Mouse (Mus musculus) hindbrain, postnatal 0 days (tissue): ENCODE measurements around the gene Rptor. TPM values are rescaled to one million over a fixed set of nuclear protein-coding genes. Genes with fewer than 3 reads are reported as not detected.

Experiments used
- ATAC-seq: fragments of 200-750 bp; cut with Nextera tagmentation; 2 replicates; pipeline ENCODE4 v1.8.0; 2017; ENCODE audit warnings: mild to moderate bottlenecking, moderate TSS enrichment, moderate library complexity
- DNase-seq: peaks from one replicate; pipeline ENCODE4 v3.0.0-alpha.2; 2015; ENCODE audit warnings: low spot score
- H3K27ac ChIP-seq: fragments of 300-500 bp; sonication (generic); 2 replicates; pipeline ENCODE4 v1.5.1; 2014; ENCODE audit warnings: mild to moderate bottlenecking
- H3K27me3 ChIP-seq: fragments of 300-500 bp; sonication (generic); 2 replicates; pipeline ENCODE4 v1.6.1; 2014; ENCODE audit warnings: low read length, mixed read lengths; ENCODE audit not compliant: insufficient read depth
- H3K36me3 ChIP-seq: fragments of 300-500 bp; sonication (generic); 2 replicates; pipeline ENCODE4 v1.6.1; 2014; ENCODE audit warnings: low read length, mixed read lengths; ENCODE audit not compliant: insufficient read depth
- H3K4me1 ChIP-seq: fragments of 300-500 bp; sonication (generic); 2 replicates; pipeline ENCODE4 v1.6.1; 2014; ENCODE audit warnings: antibody characterized with exemption, low read length, mixed read lengths; ENCODE audit not compliant: insufficient read depth
- H3K4me2 ChIP-seq: fragments of 300-500 bp; sonication (generic); 2 replicates; pipeline ENCODE4 v1.6.1; 2014; ENCODE audit warnings: low read depth, mild to moderate bottlenecking, low read length, moderate library complexity, mixed read lengths
- H3K4me3 ChIP-seq: fragments of 300-500 bp; sonication (generic); 2 replicates; pipeline ENCODE4 v1.5.1; 2014; ENCODE audit warnings: low read length
- H3K9ac ChIP-seq: fragments of 300-500 bp; sonication (generic); replicated peaks from 2 replicates; pipeline ENCODE4 v1.6.1; 2014; ENCODE audit warnings: mild to moderate bottlenecking, low read length, moderate library complexity, mixed read lengths
- H3K9me3 ChIP-seq: fragments of 300-500 bp; sonication (generic); 2 replicates; pipeline ENCODE4 v1.6.1; 2016; ENCODE audit warnings: low read length, mixed read lengths
- CTCF ChIP-seq: IDR thresholded peaks from 2 replicates; pipeline ENCODE4 v1.5.1; 2016; ENCODE audit warnings: antibody characterized with exemption, control low read depth, low read depth
- WGBS: fragments of 180-500 bp; shearing (Covaris S2); extraction: QIAGEN DNeasy Blood & Tissue Kit; methylation state at CpG from one replicate; pipeline ENCODE4 v1.1.7; 2014; 5-methylcytosine and 5-hydroxymethylcytosine counted together
- polyA plus RNA-seq: library from polyadenylated mRNA; unstranded; fragments of >200 nt; fragmentation: Nextera tagmentation; extraction: Ambion mirVana; gene quantifications from 2 replicates; pipeline ENCODE4 v1.2.1, GENCODE M21; 2015
- total RNA-seq: library from RNA; depleted of rRNA; stranded (reverse); fragments of >200 nt; gene quantifications from 2 replicates; pipeline ENCODE4 v1.2.3, GENCODE M21; 2014

Rptor gene
- total and polyA plus RNA-seq, 2 experiments from 2014 or later: 8.7 to 69.0 TPM

DNA sequence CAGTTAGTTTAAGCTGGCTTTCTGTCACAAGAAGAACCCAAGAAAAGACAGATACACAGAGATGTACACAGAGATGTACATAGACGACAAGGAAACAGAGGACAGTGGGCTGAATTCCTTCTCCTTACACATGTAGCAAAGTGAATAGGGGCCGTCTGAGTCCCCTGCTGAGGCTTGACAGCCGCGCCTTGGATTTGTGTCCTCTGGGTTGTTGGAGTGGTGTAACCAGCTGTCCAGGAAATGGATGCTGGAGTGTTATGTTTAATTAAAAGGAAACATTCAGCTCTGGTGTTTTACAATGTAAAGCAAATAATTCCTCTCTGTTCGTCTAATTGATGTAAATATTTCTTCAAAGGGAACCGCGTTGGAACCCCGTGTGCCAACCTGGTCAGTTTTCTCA lies 339.1 kb downstream of the Rptor start:
- H3K27ac ChIP-seq: peak overlapping the region; percentile 87
- peak overlapping the region; percentile 80 for H3K4me3 ChIP-seq
- 2% methylated on average over 8 of the region's 8 CpGs for WGBS
- peak overlapping the region; percentile 73 for H3K4me2 ChIP-seq
- no peaks in the 10 kb centered on the region for H3K27me3 ChIP-seq
- TF ChIP-seq CTCF: no peak
- H3K4me1 ChIP-seq: peaks cover 38% of the 10 kb centered on the region
- peak overlapping the region; percentile 68 for H3K9ac ChIP-seq
- H3K36me3 ChIP-seq: no peaks in the 10 kb centered on the region
- no peaks in the 10 kb centered on the region for H3K9me3 ChIP-seq
- peak; percentile 41 for DNase-seq
- ATAC-seq: no peak

DNA sequence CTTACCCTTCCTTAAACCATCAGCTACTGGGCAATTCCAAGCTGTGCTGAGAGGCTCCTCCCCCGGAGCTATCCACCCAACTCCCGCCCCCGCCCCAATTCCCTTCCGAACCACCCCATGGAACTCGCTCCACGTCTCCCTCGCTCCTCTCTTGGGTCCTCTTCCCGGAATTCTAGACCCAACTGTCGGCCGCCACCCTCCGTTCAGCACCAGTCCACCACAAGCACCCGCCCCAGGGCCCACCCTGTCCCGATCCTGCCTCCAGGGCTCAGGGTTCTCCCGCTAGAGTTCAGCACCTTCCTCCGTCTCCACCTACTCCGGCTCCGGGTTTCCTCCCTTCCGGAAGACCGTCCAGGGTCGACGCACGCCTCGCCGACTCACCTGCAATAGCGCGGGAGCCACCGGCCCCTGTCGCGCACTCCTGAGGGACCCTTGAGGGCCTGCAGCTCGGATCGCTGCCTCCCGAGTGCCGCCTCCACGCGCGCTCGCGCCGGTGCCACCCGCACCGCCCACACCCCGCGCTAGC lies 339.6 kb downstream of the Rptor start:
- Histone ChIP-seq H3K27me3 (no peaks in the 10 kb centered on the region), H3K9me3 (no peaks in the 10 kb centered on the region), H3K4me2 (peak overlapping the region; percentile 73), H3K9ac (peak overlapping the region; percentile 68), H3K36me3 (no peaks in the 10 kb centered on the region), H3K4me3 (peak overlapping the region; percentile 80), H3K4me1 (peaks cover 38% of the 10 kb centered on the region), H3K27ac (peak overlapping the region; percentile 87)
- ATAC-seq (peak; percentile 4), DNase-seq (peak; percentile 44)
- under 1% methylated on average over 36 of the region's 43 CpGs for WGBS
- TF ChIP-seq CTCF: no peak

DNA sequence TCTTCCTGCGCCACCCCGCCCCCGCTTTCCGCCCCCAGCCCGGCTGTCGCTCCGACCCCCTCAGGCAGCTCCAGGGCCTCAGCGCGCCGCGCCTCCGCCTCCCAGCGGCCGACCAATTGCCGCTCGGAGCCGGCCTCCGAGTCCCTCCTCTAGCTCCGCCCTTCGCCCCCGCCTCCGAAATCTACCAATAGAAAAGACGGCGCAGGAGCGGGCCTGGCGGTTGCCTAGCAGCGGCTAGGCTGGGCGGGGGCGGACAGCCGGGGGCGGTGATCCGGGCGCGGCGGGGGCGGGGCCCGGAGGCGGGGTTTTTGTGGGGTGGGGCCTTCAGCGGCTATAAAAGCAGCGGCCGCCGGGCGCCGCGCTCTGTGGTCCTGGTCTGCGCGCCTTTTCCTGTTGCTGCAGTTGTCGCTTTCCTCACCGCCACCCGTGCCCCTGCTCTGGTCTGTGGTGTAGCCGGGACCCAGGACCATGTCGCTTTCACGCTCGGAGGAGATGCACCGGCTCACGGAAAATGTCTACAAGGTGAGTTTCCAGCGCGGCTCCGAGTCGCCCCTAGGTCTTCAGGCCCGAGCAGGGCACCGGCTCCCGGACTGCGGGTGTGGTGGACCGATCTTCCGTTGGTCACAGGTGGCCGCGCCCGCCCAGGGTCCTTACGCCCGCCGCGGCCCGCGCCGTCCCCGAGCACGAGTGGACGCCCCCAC lies 340.2 kb downstream of the Rptor start, which contains the start of gene Baiap2:
Gene Baiap2 (plus strand): TSS at position 37 of the 701 bp plus-strand sequence.
- peak; percentile 99 for DNase-seq
- no peaks in the 10 kb centered on the region for H3K36me3 ChIP-seq
- H3K4me2 ChIP-seq: peak within 1 kb of the TSS; percentile 73
- H3K4me3 ChIP-seq: peak within 1 kb of the TSS; percentile 80
- H3K9ac ChIP-seq: peak within 1 kb of the TSS; percentile 82
- TF ChIP-seq CTCF: no peak
- no peaks in the 10 kb centered on the region for H3K9me3 ChIP-seq
- peak; percentile 96 for ATAC-seq
- peaks cover 41% of the 10 kb centered on the region for H3K4me1 ChIP-seq
- WGBS: under 1% methylated on average over 67 of the region's 79 CpGs
- peak within 1 kb of the TSS; percentile 87 for H3K27ac ChIP-seq
- H3K27me3 ChIP-seq: no peaks in the 10 kb centered on the region

- Histone ChIP-seq H3K4me2 (peak overlapping the region; percentile 73), H3K9ac (peak overlapping the region; percentile 82), H3K27ac (peak overlapping the region; percentile 81), H3K27me3 (no peaks in the 10 kb centered on the region), H3K4me1 (peaks cover 42% of the 10 kb centered on the region), H3K36me3 (no peaks in the 10 kb centered on the region), H3K4me3 (peak overlapping the region; percentile 80), H3K9me3 (no peaks in the 10 kb centered on the region)
- DNase-seq (peak; percentile 37), ATAC-seq (0 out of 2 replicates have a peak, but pooled peaks have one; percentile 0)
- peak; percentile 33; the same call in 1 of the 2 replicates for TF ChIP-seq CTCF
- WGBS: 2% methylated on average over 32 of the region's 32 CpGs
These were observed 340.8 kb downstream of the Rptor start for GRCm38 (mm10) chr11:119943428-119943988.

DNA sequence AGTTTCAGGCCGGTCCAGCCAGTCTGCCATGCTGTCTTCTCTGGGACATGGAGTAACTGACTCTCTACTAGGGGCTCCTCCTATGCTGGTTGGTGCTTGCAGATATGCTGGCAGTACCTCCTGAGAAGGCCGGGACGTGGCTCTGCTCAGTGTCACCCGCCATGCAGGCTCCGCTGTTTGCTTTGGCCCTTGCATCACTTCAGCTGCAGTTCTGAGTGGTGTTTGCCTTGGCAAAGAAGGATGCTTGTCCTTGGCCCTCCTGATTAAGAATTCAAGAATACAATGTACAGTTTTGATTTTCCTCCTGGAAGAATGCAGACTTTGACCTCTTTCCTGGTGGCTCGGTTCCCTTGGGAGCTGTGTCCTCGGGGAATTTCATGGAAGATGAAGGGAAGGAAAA lies 342.6 kb downstream of the Rptor start:
- ATAC-seq: no peak
- H3K4me3 ChIP-seq: 0 out of 2 replicates have a peak overlapping the region, but pooled peaks have one; percentile 80
- no peak for DNase-seq
- no peaks in the 10 kb centered on the region for H3K36me3 ChIP-seq
- H3K4me2 ChIP-seq: peak overlapping the region; percentile 73
- H3K27ac ChIP-seq: no peak overlapping the region
- no peaks in the 10 kb centered on the region for H3K27me3 ChIP-seq
- 72% methylated on average over 7 of the region's 7 CpGs for WGBS
- TF ChIP-seq CTCF: no peak
- H3K9me3 ChIP-seq: no peaks in the 10 kb centered on the region
- H3K4me1 ChIP-seq: peaks cover 42% of the 10 kb centered on the region
- H3K9ac ChIP-seq: no peak overlapping the region

- WGBS: 97% methylated on average over 1 of the region's 1 CpGs
- H3K36me3 ChIP-seq: no peaks in the 10 kb centered on the region
These were observed 344.7 kb downstream of the Rptor start for GRCm38 (mm10) chr11:119947426-119947825.

More at GRCm38 (mm10) chr11:119947426-119947825, 344.7 kb downstream of the Rptor start:
- Histone ChIP-seq H3K9ac (no peak overlapping the region), H3K4me1 (peaks cover 34% of the 10 kb centered on the region), H3K9me3 (no peaks in the 10 kb centered on the region), H3K27me3 (no peaks in the 10 kb centered on the region), H3K4me3 (no peak overlapping the region), H3K4me2 (no peak overlapping the region), H3K27ac (no peak overlapping the region)
- TF ChIP-seq CTCF: no peak
- DNase-seq (no peak), ATAC-seq (no peak)
